Comparison of ENCODE assay signal across 9 mouse cellular contexts in genomic region chr5:114308765-114309679, GRCm38 (mm10). TPM values are rescaled to one million over a fixed set of nuclear protein-coding genes. Genes with fewer than 3 reads are reported as not detected.
DNase-seq lines count a peak whose midpoint lies in the region; ATAC-seq lines count a peak whose summit lies in the region.
"Had no signal": no experiment of that assay in that cellular context is flagged by ENCODE, and none has a peak within 500 bp of the region (broad histone marks: within the 10 kb centered on the region; RNA-seq: fewer than 3 reads in every experiment).

No protein-coding gene starts in this region.

- ATAC-seq in kidney, embryonic 14.5 days (ENCODE audit: low FRiP score, low TSS enrichment) = peak; percentile 34; the same call in 1 of the 2 replicates
- no peak for ATAC-seq in limb, embryonic 12.5 days (ENCODE audit: insufficient number of reproducible peaks, insufficient read depth, low FRiP score, low TSS enrichment, low read depth)
- ATAC-seq in erythroid progenitor cell, adult 5-6 weeks (replicated peaks; ENCODE audit: low FRiP score, poor library complexity, severe bottlenecking) = no peak

- no peaks in the 10 kb centered on the region for H3K36me3 ChIP-seq in kidney, embryonic 14.5 days (ENCODE audit: control insufficient read depth, insufficient read depth, low read length)
- no peaks in the 10 kb centered on the region for H3K36me3 ChIP-seq in limb, embryonic 12.5 days

- DNase-seq in kidney, postnatal 25 days = no peak
- DNase-seq in MEL-GATA-1-ER (ENCODE audit: extremely low read depth, low read depth) = peak; percentile 38
- DNase-seq in fibroblast of lung, adult 2 months (ENCODE audit: low read depth) = peak; percentile 20
- DNase-seq in retina, postnatal 1 day = peak; percentile 84
- DNase-seq in spleen, postnatal 14 days (ENCODE audit: low spot score in 2 of 2) = no peak

- peak overlapping the region; percentile 34 for H3K4me2 ChIP-seq in kidney, embryonic 14.5 days (replicated peaks; ENCODE audit: low read depth, low read length)
- H3K4me2 ChIP-seq in limb, embryonic 12.5 days = peak overlapping the region; percentile 19; the same call in 1 of the 2 replicates

- no peak overlapping the region for H3K27ac ChIP-seq in kidney, embryonic 14.5 days (ENCODE audit: low read depth, low read length)
- H3K27ac ChIP-seq in limb, embryonic 12.5 days = no peak overlapping the region

- H3K27me3 ChIP-seq in kidney, embryonic 14.5 days (ENCODE audit: control insufficient read depth, insufficient read depth, low read length) = no peaks in the 10 kb centered on the region
- H3K27me3 ChIP-seq in limb, embryonic 12.5 days = peaks cover 12% of the 10 kb centered on the region

- H3K9me3 ChIP-seq in kidney, embryonic 14.5 days (ENCODE audit: control insufficient read depth, low read length) = no peaks in the 10 kb centered on the region
- H3K9me3 ChIP-seq in limb, embryonic 12.5 days = no peaks in the 10 kb centered on the region

- WGBS in kidney, embryonic 14.5 days = 50% methylated on average over 18 of the region's 18 CpGs
- 55% methylated on average over 18 of the region's 18 CpGs for WGBS in limb, embryonic 12.5 days

- 0 out of 2 replicates have a peak, but pooled peaks cover 3% of the 10 kb centered on the region for H3K4me1 ChIP-seq in kidney, embryonic 14.5 days (ENCODE audit: control insufficient read depth, insufficient read depth, low read length)
- H3K4me1 ChIP-seq in limb, embryonic 12.5 days (replicated peaks) = peaks cover 8% of the 10 kb centered on the region

- H3K9ac ChIP-seq in kidney, embryonic 14.5 days (ENCODE audit: low read depth, low read length) = 0 out of 2 replicates have a peak overlapping the region, but pooled peaks have one; percentile 34
- H3K9ac ChIP-seq in limb, embryonic 12.5 days (replicated peaks) = peak overlapping the region; percentile 37; the same call in 1 of the 2 replicates

- H3K4me3 ChIP-seq in kidney, embryonic 14.5 days (ENCODE audit: low read length) = no peak overlapping the region
- no peak overlapping the region for H3K4me3 ChIP-seq in limb, embryonic 12.5 days (replicated peaks)
- H3K4me3 ChIP-seq: erythroblast, embryonic 14.5 days had no signal

RNA-seq across cellular contexts. Expression of gene Myo1h, which starts 20.1 kb away (rescaled TPM):
- 1.8 and 2.7 TPM in 2 replicates for polyA plus RNA-seq in kidney, embryonic 14.5 days (2014; fragmentation: Nextera tagmentation; extraction: Ambion mirVana)
- polyA plus RNA-seq in limb, embryonic 12.5 days (2016; fragmentation: Nextera tagmentation; extraction: Ambion mirVana) = 0.93 and 0.99 TPM in 2 replicates
- total RNA-seq in erythroid progenitor cell, adult 5-6 weeks (2015; ENCODE audit: low replicate concordance) = not detected in 2 replicates
- total RNA-seq in erythroid progenitor cell, adult 5-6 weeks (2017; ENCODE audit: low replicate concordance) = not detected in 2 replicates
- polyA plus RNA-seq: erythroblast, embryonic 14.5 days had no signal

RNA-seq across cellular contexts. Expression of gene Foxn4, which starts 35.4 kb away (rescaled TPM):
- 0.11 TPM in 1 of 2 replicates, not detected in the other for polyA plus RNA-seq in kidney, embryonic 14.5 days (2014; fragmentation: Nextera tagmentation; extraction: Ambion mirVana)
- polyA plus RNA-seq in limb, embryonic 12.5 days (2016; fragmentation: Nextera tagmentation; extraction: Ambion mirVana) = not detected in 2 replicates
- total RNA-seq in erythroid progenitor cell, adult 5-6 weeks (2015; ENCODE audit: low replicate concordance) = not detected in 2 replicates
- not detected in 2 replicates for total RNA-seq in erythroid progenitor cell, adult 5-6 weeks (2017; ENCODE audit: low replicate concordance)
- polyA plus RNA-seq: erythroblast, embryonic 14.5 days had no signal

Comparison
In these comparisons a context has a peak if more than half of its experiments do, and no peak if none do; other contexts are left out.
1. DNase-seq: peak in MEL-GATA-1-ER (single experiment), fibroblast of lung, adult 2 months (single experiment) and retina, postnatal 1 day (single experiment); none in kidney, postnatal 25 days (0 of 2) and spleen, postnatal 14 days (0 of 2).